Mouse (Mus musculus) kidney, embryonic 14.5 days (tissue): ENCODE results near the gene Pramel7. TPM values are rescaled to one million over a fixed set of nuclear protein-coding genes. Genes with fewer than 3 reads are reported as not detected.
"Not testable (repeated sequence)": the region's sequence is repeated elsewhere in the genome, so short reads cannot be mapped to it uniquely, and the experiment has no call there.

Source experiments
- ATAC-seq: fragments of 200-750 bp; cut with Nextera tagmentation; 2 replicates; pipeline ENCODE4 v1.8.0; 2017; ENCODE audit warnings: moderate number of reproducible peaks, mild to moderate bottlenecking, moderate TSS enrichment, moderate library complexity; ENCODE audit not compliant: low FRiP score, low TSS enrichment
- H3K27ac ChIP-seq: fragments of 300-500 bp; sonication (generic); 2 replicates; pipeline ENCODE4 v1.5.1; 2014; ENCODE audit warnings: low read depth, mild to moderate bottlenecking, low read length, moderate library complexity, mixed read lengths
- H3K27me3 ChIP-seq: fragments of 300-500 bp; sonication (generic); 2 replicates; pipeline ENCODE4 v1.6.1; 2014; ENCODE audit warnings: mild to moderate bottlenecking, low read length; ENCODE audit not compliant: control insufficient read depth, insufficient read depth
- H3K36me3 ChIP-seq: fragments of 300-500 bp; sonication (generic); 2 replicates; pipeline ENCODE4 v1.6.1; 2014; ENCODE audit warnings: low read length, mixed read lengths; ENCODE audit not compliant: control insufficient read depth, insufficient read depth
- H3K4me1 ChIP-seq: fragments of 300-500 bp; sonication (generic); 2 replicates; pipeline ENCODE4 v1.6.1; 2014; ENCODE audit warnings: low read length, mixed read lengths; ENCODE audit not compliant: control insufficient read depth, insufficient read depth
- H3K4me2 ChIP-seq: fragments of 300-500 bp; sonication (generic); replicated peaks from 2 replicates; pipeline ENCODE4 v1.6.1; 2014; ENCODE audit warnings: low read depth, mild to moderate bottlenecking, low read length
- H3K4me3 ChIP-seq: fragments of 300-500 bp; sonication (generic); 2 replicates; pipeline ENCODE4 v1.5.1; 2014; ENCODE audit warnings: mild to moderate bottlenecking, low read length
- H3K9ac ChIP-seq: fragments of 300-500 bp; sonication (generic); 2 replicates; pipeline ENCODE4 v1.6.1; 2014; ENCODE audit warnings: low read depth, mild to moderate bottlenecking, low read length, moderate library complexity
- H3K9me3 ChIP-seq: fragments of 300-500 bp; sonication (generic); 2 replicates; pipeline ENCODE4 v1.6.1; 2016; ENCODE audit warnings: low read length; ENCODE audit not compliant: control insufficient read depth
- WGBS: fragments of 180-500 bp; shearing (Covaris S2); extraction: QIAGEN DNeasy Blood & Tissue Kit; methylation state at CpG from one replicate; pipeline ENCODE4 v1.1.7; 2014; 5-methylcytosine and 5-hydroxymethylcytosine counted together
- polyA plus RNA-seq: library from polyadenylated mRNA; unstranded; fragments of >200 nt; fragmentation: Nextera tagmentation; extraction: Ambion mirVana; gene quantifications from 2 replicates; pipeline ENCODE4 v1.2.1, GENCODE M21; 2014

Pramel7 gene
- not detected in 2 replicates for polyA plus RNA-seq

- H3K9me3 ChIP-seq, H3K4me2 ChIP-seq, H3K27ac ChIP-seq, H3K27me3 ChIP-seq, H3K36me3 ChIP-seq, H3K4me3 ChIP-seq, H3K4me1 ChIP-seq, ATAC-seq, H3K9ac ChIP-seq: not testable (repeated sequence)
- 86% methylated on average over 4 of the region's 5 CpGs for WGBS
Observed at GRCm38 (mm10) chr2:87496993-87497392, at the start of gene Pramel7. Gene Pramel7, minus strand, starts transcription at chr2:87497093.

GRCm38 (mm10) chr2:87545442-87545841 is 48.5 kb upstream of the Pramel7 start, which contains the start of gene Olfr1128:
Gene Olfr1128, minus strand, starts transcription at chr2:87545542.
- no peaks in the 10 kb centered on the region for H3K36me3 ChIP-seq
- WGBS: 83% methylated on average over 1 of the region's 1 CpGs
- H3K9me3 ChIP-seq: no peaks in the 10 kb centered on the region
- ATAC-seq: no peak
- no peak within 1 kb of the TSS for H3K4me3 ChIP-seq
- no peaks in the 10 kb centered on the region for H3K4me1 ChIP-seq
- no peak within 1 kb of the TSS for H3K27ac ChIP-seq
- H3K9ac ChIP-seq: no peak within 1 kb of the TSS
- no peak within 1 kb of the TSS for H3K4me2 ChIP-seq
- H3K27me3 ChIP-seq: no peaks in the 10 kb centered on the region

- Histone ChIP-seq H3K4me2 (no peak overlapping the region), H3K9me3 (no peaks in the 10 kb centered on the region), H3K9ac (no peak overlapping the region), H3K4me1 (no peaks in the 10 kb centered on the region), H3K4me3 (no peak overlapping the region), H3K27ac (no peak overlapping the region), H3K27me3 (no peaks in the 10 kb centered on the region), H3K36me3 (no peaks in the 10 kb centered on the region)
- ATAC-seq: no peak
- WGBS: 64% methylated on average over 2 of the region's 2 CpGs
Observed at GRCm38 (mm10) chr2:87534826-87535225, 37.9 kb upstream of the Pramel7 start.

- no peak within 1 kb of the TSS for H3K9ac ChIP-seq
- H3K9me3 ChIP-seq: no peaks in the 10 kb centered on the region
- no peak within 1 kb of the TSS for H3K27ac ChIP-seq
- H3K4me2 ChIP-seq: no peak within 1 kb of the TSS
- H3K27me3 ChIP-seq: no peaks in the 10 kb centered on the region
- H3K36me3 ChIP-seq: no peaks in the 10 kb centered on the region
- ATAC-seq: no peak
- H3K4me3 ChIP-seq: no peak within 1 kb of the TSS
- H3K4me1 ChIP-seq: no peaks in the 10 kb centered on the region
Observed at GRCm38 (mm10) chr2:87531496-87531895, 34.6 kb upstream of the Pramel7 start, which contains the start of gene Olfr153. Gene Olfr153, plus strand, starts transcription at chr2:87531796.

- not testable (repeated sequence) for H3K27ac ChIP-seq, H3K36me3 ChIP-seq, ATAC-seq, H3K4me1 ChIP-seq, H3K9ac ChIP-seq, H3K27me3 ChIP-seq, H3K9me3 ChIP-seq
- H3K4me2 ChIP-seq: peak overlapping the region; percentile 32
- peak overlapping the region; percentile 7; the same call in 1 of the 2 replicates for H3K4me3 ChIP-seq
- 28% methylated on average over 38 of the region's 39 CpGs for WGBS
Observed at GRCm38 (mm10) chr2:87525899-87526616, 29.2 kb upstream of the Pramel7 start.

- Histone ChIP-seq H3K4me2 (no peak overlapping the region), H3K27me3 (no peaks in the 10 kb centered on the region), H3K4me1 (no peaks in the 10 kb centered on the region), H3K9ac (no peak overlapping the region), H3K9me3 (no peaks in the 10 kb centered on the region), H3K27ac (no peak overlapping the region), H3K4me3 (no peak overlapping the region), H3K36me3 (no peaks in the 10 kb centered on the region)
- no peak for ATAC-seq
- WGBS: 90% methylated on average over 4 of the region's 4 CpGs
Observed at GRCm38 (mm10) chr2:87520651-87521050, 23.8 kb upstream of the Pramel7 start.

- Histone ChIP-seq H3K4me2 (no peak overlapping the region), H3K27me3 (no peaks in the 10 kb centered on the region), H3K4me3 (no peak overlapping the region), H3K4me1 (no peaks in the 10 kb centered on the region), H3K9ac (no peak overlapping the region), H3K9me3 (no peaks in the 10 kb centered on the region), H3K27ac (no peak overlapping the region), H3K36me3 (no peaks in the 10 kb centered on the region)
- no peak for ATAC-seq
- WGBS: 82% methylated on average over 3 of the region's 3 CpGs
Observed at GRCm38 (mm10) chr2:87516581-87516980, 19.7 kb upstream of the Pramel7 start.

- Histone ChIP-seq H3K9me3 (no peaks in the 10 kb centered on the region), H3K27ac (no peak overlapping the region), H3K4me2 (no peak overlapping the region), H3K27me3 (no peaks in the 10 kb centered on the region), H3K4me3 (no peak overlapping the region), H3K9ac (no peak overlapping the region), H3K4me1 (no peaks in the 10 kb centered on the region), H3K36me3 (no peaks in the 10 kb centered on the region)
- WGBS: 80% methylated on average over 7 of the region's 8 CpGs
- no peak for ATAC-seq
Observed at GRCm38 (mm10) chr2:87515457-87516060, 18.7 kb upstream of the Pramel7 start.

GRCm38 (mm10) chr2:87515046-87515445 is 18.2 kb upstream of the Pramel7 start:
- Histone ChIP-seq H3K9ac (no peak overlapping the region), H3K9me3 (no peaks in the 10 kb centered on the region), H3K4me1 (no peaks in the 10 kb centered on the region), H3K36me3 (no peaks in the 10 kb centered on the region), H3K27ac (no peak overlapping the region), H3K27me3 (no peaks in the 10 kb centered on the region), H3K4me2 (no peak overlapping the region), H3K4me3 (no peak overlapping the region)
- 95% methylated on average over 2 of the region's 2 CpGs for WGBS
- no peak for ATAC-seq
